Mouse (Mus musculus) left cerebral cortex, adult 6 months (tissue): Measurements from ENCODE around the gene Tff2. TPM values are rescaled to one million over a fixed set of nuclear protein-coding genes. Genes with fewer than 3 reads are reported as not detected.

ENCODE experiments used
- long read RNA-seq, 2 experiments: library from polyadenylated mRNA; unstranded; transcript quantifications; one replicate each; pipeline ENCODE4 v2.0.0; 2019 to 2020
- polyA plus RNA-seq: library from polyadenylated mRNA; unstranded; fragments of <200 nt; fragmentation: Nextera tagmentation; gene quantifications from 2 replicates; pipeline ENCODE4 v1.2.3, GENCODE M21; 2021

Gene Tff2
- polyA plus RNA-seq: not detected in 2 replicates
- long read RNA-seq, experiment 1: 0 reads
- long read RNA-seq, experiment 2: 0 reads

DNA sequence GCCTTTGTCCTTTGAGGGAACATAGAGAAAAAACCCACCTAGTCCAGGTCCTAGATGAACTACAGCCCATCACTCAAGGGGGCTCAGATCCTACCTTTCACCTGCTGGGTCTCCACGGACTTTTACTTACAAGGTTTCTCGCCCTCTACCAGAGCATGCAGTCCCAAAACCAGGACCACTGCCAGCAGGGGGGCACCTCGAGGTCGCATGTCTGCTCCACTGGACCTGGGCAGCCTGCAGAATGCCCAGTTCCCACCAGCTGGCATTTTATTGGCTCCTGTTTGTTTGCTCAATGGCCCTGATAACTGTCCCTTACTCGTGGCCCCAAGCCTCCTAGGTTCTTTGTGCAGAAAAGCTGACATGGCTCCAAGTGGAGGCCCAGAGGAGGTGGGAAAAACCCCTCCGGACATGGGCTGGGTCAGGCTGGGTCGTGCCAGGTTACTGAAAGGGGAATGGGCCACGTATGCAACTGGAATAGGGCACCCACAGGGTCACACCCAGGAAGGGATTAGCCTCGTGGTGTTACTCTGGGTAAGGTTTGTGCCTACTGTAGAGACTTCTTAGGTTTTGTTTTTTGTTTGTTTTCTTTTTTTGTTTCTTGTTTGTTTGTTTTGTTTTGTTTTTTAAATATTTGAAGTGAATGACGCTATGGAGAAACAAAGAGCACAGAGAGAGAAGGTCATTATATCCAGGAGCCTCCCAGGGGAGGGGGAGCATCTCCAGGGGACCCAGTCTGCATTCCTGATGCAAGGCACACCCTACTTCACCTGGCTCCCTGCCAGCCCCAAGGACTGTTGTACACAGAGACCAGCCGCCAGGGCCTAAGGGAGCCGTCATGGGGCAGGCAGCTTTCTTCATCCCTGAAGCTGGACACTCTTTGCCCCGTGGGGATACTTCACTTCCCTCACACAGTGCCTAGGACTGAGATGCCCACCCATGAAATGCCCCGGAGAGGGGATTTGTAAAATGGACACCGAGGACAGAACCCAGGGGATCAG is at the start of gene Tff2:
Tff2 (minus strand) TSS at position 243 of the 998 bp plus-strand sequence.

DNA sequence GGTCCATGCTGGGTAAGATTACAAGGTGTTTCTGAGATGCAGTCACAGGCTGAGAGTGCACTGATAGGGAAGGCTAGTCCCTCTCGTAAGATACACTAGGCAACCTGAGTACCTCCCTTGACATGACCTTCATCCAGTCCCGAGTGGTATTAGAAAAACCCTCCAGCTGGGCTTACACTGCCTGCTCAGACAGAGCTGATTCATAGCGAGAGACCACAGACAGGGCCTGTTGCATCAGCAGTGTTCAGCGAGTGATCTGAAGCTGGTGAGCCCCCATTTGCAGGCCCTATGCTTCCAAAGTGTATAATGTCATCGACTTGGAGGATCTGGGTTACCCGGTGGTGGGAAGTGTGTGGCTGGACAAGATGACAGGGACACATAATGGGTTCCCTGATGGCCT is 21.0 kb upstream of the Tff2 start, which contains the start of gene Tff1:
Tff1 (minus strand) TSS at position 151 of the 400 bp plus-strand sequence.

GRCm38 (mm10) chr17:31129452-31129851 is 14.6 kb downstream of the Tff2 start, which contains the start of gene Tff3:
Tff3 (minus strand) TSS chr17:31129646.

Other genes with a start within 250 kb of the Tff2 start
- 0.19 and 0.28 TPM in 2 replicates for gene Glp1r, start 242.5 kb downstream of the Tff2 start, polyA plus RNA-seq
- 0.07 and 0.09 TPM in 2 replicates for gene Umodl1, start 189.6 kb downstream of the Tff2 start, polyA plus RNA-seq
- gene Abcg1, start 86.6 kb downstream of the Tff2 start, polyA plus RNA-seq: 43.3 and 69.2 TPM in 2 replicates
- gene Tff3, start 14.6 kb downstream of the Tff2 start, polyA plus RNA-seq: not detected in 2 replicates
- gene Tff1, start 21.0 kb upstream of the Tff2 start, polyA plus RNA-seq: not detected in 2 replicates
- gene Tmprss3, start 54.7 kb upstream of the Tff2 start, polyA plus RNA-seq: not detected in 2 replicates
- 0.04 TPM in 1 of 2 replicates, not detected in the other for gene Ubash3a, start 63.6 kb upstream of the Tff2 start, polyA plus RNA-seq
- 7.3 and 7.4 TPM in 2 replicates for gene Rsph1, start 133.1 kb upstream of the Tff2 start, polyA plus RNA-seq
- 2.2 and 3.8 TPM in 2 replicates for gene Slc37a1, start 142.5 kb upstream of the Tff2 start, polyA plus RNA-seq
- gene Pde9a, start 241.9 kb upstream of the Tff2 start, polyA plus RNA-seq: 6.2 TPM in 2 replicates